Mouse (Mus musculus) WW6 (cell line): ENCODE measurements around the gene Rap1b.

Experiments used
- DNase-seq: peaks from one replicate; pipeline ENCODE4 v3.0.0-alpha.2; 2013; ENCODE audit warnings: low read depth, low spot score

Gene Rap1b

DNA sequence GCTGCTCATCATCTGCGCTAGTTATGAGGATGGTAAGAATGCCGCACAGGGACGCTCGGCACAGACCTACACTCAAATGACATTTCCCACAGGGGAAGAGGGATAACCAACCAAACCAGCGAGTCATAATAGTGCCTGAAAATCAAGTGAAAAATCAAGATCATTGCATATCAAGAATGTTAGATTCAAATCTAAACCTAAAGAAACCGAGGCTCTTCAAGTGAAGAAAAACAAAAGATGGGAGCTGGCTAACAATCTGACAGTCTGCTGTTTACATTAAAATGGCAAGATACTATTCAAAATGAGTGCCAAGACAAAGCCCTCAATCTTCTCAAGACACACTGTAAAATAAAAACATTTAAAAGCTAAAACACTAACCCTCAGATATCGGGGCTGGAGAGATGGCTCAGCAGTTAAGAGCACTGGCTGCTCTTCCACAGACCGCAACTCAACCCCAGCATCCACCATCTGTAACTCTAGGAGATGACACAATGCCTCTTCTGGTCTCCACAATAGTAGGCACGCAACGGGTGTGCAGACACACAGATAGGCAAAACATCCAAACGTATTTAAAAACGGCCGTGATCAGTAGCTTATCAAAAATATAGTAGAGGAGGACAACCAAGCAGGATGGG is 61.9 kb downstream of the Rap1b start:
- DNase-seq: no peak

DNA sequence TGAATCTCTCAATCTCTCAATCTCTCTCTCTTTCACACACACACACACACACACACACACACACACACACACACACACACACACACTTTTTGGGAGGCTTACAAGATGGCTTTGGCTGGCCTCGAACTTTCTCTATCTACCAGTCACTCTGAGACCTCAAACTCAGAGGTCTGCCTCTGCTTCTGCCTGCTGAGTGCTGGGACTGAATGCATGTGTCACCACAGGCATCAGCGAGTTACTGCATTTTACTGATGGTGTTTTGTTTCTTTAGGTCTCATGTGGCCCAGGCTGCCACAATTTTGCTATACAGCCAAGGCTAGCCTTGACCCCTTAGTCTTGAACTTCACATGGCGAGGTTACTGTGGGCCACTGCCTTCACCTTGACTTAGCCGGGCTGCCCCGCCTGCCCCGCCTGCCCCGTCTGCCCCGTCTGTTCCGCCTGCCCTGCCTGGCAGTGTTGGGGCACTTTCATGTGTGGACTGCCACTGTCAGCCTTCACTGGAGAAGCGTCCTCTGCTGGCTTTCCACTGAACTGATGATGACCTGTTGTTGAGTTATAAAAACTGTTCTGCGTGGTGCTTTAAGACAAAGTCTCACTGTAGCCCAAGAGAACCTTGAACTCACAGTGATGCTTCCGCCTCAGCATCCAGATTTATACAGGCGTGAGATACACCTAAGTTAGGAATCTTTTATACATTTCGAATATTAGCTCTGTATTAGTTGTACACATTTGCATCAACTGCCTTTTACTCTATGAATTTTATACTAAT is 63.2 kb downstream of the Rap1b start:
- DNase-seq: no peak

GRCm38 (mm10) chr10:117782056-117782455 is 63.8 kb downstream of the Rap1b start:
- no peak for DNase-seq

GRCm38 (mm10) chr10:117781021-117781725 is 64.7 kb downstream of the Rap1b start:
- DNase-seq: no peak

- no peak for DNase-seq
Observed at GRCm38 (mm10) chr10:117780306-117780911, 65.4 kb downstream of the Rap1b start.

DNA sequence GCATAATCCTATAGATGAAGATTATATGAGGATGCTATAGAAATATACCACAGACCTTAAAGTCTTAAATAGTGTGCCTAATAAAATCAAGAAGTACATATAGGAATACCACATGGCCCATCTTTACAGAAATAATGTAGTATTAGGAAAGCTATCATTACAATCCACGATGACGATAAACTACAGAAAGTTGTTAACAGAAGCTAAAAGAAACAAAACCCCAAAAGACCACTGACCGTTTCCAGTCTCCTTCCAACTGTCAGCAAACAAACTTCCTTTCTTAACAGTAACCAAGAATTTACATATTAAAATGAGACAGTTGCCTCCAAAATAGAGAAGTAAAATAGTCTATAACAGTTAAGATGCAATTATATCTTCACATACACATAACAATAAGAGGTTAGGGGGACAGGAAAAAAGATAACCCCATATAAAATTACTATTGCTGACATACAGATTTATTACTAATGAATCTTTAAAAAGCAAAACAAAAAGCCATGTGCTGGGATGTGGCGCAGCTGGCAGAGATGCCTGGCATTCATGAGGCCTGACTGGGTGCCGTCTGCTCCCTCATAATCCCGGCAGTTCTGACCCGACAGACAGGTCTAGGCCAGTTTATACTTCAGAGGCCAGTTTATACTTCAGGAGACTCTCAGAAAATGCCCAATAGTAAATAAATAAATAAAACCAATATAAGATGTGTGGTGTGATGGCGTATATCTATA is 66.1 kb downstream of the Rap1b start:
- no peak for DNase-seq

DNA sequence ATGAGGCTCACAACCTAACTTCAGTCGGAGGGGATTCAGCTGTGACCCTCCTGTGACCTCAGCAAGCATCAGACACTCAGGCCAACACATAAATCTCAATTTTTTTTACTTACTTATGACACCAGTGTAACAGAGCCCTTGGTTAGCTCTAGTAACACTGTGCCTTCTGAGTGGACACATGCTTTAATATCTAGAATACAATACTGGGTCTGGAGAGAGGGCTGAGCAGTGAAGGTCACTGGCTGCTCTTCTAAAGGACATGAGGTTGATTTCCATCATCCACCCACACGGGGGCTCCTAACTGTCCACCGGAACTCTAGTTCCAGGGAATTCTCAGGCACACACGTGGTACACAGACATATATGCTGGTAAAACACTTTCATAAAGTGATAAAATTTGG is 66.9 kb downstream of the Rap1b start:
- no peak for DNase-seq

DNA sequence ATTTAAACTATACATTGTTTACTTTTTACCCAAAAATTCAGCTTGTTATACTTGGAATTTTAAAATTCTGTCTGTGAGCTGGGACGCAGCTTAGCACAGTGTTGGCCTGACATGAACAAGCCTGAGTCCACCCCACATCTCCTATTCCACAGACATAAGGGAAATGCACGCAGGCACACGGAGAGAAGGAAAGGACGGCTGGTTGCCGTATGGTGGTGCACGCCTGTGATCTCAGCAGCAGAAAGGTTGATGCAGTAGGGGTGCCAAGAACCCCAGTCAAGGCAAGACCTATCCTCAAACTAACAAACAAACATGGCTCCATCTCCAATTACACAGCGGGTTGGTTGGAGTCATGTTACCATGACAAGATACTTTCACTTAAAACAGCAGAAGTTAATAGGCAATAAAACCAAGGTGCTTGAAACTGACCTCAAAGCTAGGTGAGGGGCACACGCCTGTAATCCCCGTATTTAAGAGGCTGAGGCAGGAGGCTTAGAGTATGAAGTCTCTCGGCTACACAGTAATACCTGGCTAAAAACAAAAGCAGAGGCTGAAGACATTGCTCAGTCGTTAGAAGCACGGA is 67.4 kb downstream of the Rap1b start:
- no peak for DNase-seq

GRCm38 (mm10) chr10:117777501-117778327 is 68.1 kb downstream of the Rap1b start:
- DNase-seq: no peak

GRCm38 (mm10) chr10:117777103-117777470 is 68.7 kb downstream of the Rap1b start:
- no peak for DNase-seq

GRCm38 (mm10) chr10:117776281-117777102 is 69.3 kb downstream of the Rap1b start:
- DNase-seq: no peak

GRCm38 (mm10) chr10:117775401-117776144 is 70.3 kb downstream of the Rap1b start:
- DNase-seq: no peak

- DNase-seq: no peak
Observed at GRCm38 (mm10) chr10:117774817-117775120, 71.1 kb downstream of the Rap1b start.

GRCm38 (mm10) chr10:117774011-117774816 is 71.6 kb downstream of the Rap1b start:
- no peak for DNase-seq

DNA sequence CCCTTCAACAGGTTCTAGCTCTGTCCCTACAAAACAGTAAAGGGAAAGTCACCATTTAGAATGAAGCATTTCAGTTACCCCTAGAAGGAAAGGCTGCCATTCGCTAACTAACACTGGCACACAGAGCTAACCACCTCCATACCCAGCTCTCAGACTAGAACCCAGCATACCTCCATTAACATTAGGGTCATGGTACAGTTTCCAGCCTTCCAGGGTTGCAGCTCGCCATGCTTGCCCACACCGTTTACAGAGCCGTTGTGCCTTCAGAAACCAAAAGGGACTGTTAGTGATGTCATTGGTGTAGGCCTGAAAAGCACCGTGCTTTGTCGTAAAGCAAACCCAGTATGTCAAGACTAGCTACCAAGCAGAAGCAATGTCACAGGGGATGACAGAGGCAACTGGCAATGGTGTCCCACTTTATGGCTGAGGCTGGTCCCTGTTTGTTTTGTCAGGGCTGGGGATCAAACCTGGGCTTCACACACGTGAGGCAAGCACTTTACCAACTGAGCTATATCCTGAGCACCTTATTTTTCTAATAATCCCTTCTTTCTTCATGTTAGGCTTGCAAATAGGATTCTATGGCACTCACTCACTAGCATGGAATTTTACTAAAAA is 72.6 kb downstream of the Rap1b start:
- DNase-seq: no peak

DNA sequence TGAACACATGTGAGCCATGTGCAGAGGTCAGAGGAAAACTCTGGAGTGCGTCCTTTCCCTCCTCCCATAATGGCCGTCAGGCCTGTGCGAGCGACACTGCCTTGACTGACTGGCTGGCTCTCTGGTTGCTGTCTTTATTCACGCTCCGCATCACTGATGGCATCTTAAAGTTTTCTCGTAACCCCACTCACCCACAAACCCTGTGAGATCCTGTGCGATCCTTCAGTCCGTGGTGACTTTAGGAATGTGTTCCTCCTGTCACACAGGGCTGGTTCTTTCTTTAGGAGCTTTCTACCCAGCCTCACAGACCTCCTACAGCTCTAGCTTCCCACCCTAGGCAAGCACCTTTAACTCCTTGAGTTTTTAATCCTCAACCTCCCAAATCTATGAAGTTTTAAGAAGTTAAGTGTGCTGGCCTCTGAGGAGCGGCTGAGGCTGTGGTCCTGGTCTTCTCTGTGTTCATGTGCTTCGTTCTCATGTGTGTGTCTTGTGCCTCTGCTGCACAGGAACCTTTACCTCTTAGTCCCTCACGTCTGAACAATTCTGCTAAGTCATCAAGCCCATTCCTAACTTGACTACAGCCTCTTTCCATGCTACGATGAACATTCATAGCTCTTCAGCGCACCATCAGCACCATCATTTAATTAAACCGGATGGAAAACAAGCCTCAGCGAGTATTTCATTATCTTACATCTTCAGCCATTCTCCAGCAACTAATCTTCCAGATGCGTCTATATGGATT is 73.3 kb downstream of the Rap1b start:
- no peak for DNase-seq

GRCm38 (mm10) chr10:117771131-117771510 is 74.7 kb downstream of the Rap1b start:
- no peak for DNase-seq
